Comparison of ENCODE assay signal across 8 mouse cellular contexts in the genomic region with DNA sequence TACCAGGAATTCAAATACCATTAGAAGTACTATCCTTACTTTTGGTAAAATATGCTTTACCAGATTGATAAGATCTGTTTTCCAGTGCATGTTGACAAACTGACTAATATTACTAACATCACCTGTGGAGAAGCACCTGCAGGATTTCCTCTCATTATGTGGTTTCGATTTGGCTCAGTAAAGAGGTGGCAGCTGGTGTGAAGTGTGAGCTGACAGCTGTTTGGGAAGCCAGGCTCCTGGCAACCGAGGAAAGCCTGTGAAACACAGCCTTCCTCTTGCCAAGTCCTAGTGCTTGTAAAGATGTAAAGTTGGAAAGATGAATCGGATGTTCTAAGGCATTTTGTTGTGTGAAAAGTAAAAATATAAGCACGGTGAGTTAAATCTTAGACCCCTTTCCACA. TPM values are rescaled to one million over a fixed set of nuclear protein-coding genes. Genes with fewer than 3 reads are reported as not detected.
DNase-seq lines count a peak whose midpoint lies in the region; ATAC-seq and TF ChIP-seq lines count a peak whose summit lies in the region.
"Had no signal": no experiment of that assay in that cellular context is flagged by ENCODE, and none has a peak within 500 bp of the region (broad histone marks: within the 10 kb centered on the region; RNA-seq: fewer than 3 reads in every experiment).

No protein-coding gene starts in this region.

- no peaks in the 10 kb centered on the region; the same call in 1 of the 2 replicates for H3K4me1 ChIP-seq in midbrain, postnatal 0 days (ENCODE audit: insufficient read depth, low read length)
- H3K4me1 ChIP-seq in midbrain, embryonic 16.5 days (ENCODE audit: control insufficient read depth, insufficient read depth, low read length): peaks cover 6% of the 10 kb centered on the region; the same call in 1 of the 2 replicates

- no peaks in the 10 kb centered on the region for H3K36me3 ChIP-seq in midbrain, postnatal 0 days (ENCODE audit: insufficient read depth, low read length)
- H3K36me3 ChIP-seq in midbrain, embryonic 16.5 days (ENCODE audit: control insufficient read depth, insufficient read depth, low read length): no peaks in the 10 kb centered on the region
- H3K36me3 ChIP-seq: heart, embryonic 13.5 days had no signal

- H3K27ac ChIP-seq in midbrain, postnatal 0 days (ENCODE audit: low read depth, low read length): no peak overlapping the region
- no peak overlapping the region for H3K27ac ChIP-seq in midbrain, embryonic 16.5 days (ENCODE audit: low read length)
- H3K27ac ChIP-seq: heart, embryonic 13.5 days had no signal

- H3K4me2 ChIP-seq in midbrain, postnatal 0 days (ENCODE audit: low read depth, low read length, poor library complexity, severe bottlenecking): no peak overlapping the region
- no peak overlapping the region for H3K4me2 ChIP-seq in midbrain, embryonic 16.5 days (ENCODE audit: low read length)
- H3K4me2 ChIP-seq: heart, embryonic 13.5 days had no signal

- intact Hi-C loops in left cerebral cortex, postnatal 36 days (cut with DNase I): no loop called here

- H3K9me3 ChIP-seq in midbrain, postnatal 0 days (ENCODE audit: low read length): no peaks in the 10 kb centered on the region
- H3K9me3 ChIP-seq in midbrain, embryonic 16.5 days (replicated peaks; ENCODE audit: control insufficient read depth, low read length, poor library complexity, severe bottlenecking): no peaks in the 10 kb centered on the region
- H3K9me3 ChIP-seq: heart, embryonic 13.5 days had no signal

- peak; percentile 81 for DNase-seq in midbrain, postnatal 0 days (ENCODE audit: low spot score)
- peak; percentile 15 for DNase-seq in induced T-regulatory cell, adult 2 months (ENCODE audit: low read depth)
- peak; percentile 21 to 50 for DNase-seq in left cerebral cortex, postnatal 36 days (ENCODE audit: low spot score in 2 of 2)
- no peak for DNase-seq in gastrocnemius, adult 18-20 months (ENCODE audit: low spot score)
- no peak for DNase-seq in ovary, postnatal 14 days (ENCODE audit: low spot score)

- TF ChIP-seq CTCF in midbrain, postnatal 0 days (IDR thresholded peaks at IDR 0.05): no peak

- no peak overlapping the region for H3K9ac ChIP-seq in midbrain, postnatal 0 days (replicated peaks; ENCODE audit: low read length, poor library complexity, severe bottlenecking)
- no peak overlapping the region for H3K9ac ChIP-seq in midbrain, embryonic 16.5 days (ENCODE audit: low read depth, low read length)
- H3K9ac ChIP-seq: heart, embryonic 13.5 days had no signal

- ATAC-seq in midbrain, postnatal 0 days (ENCODE audit: low FRiP score): no peak
- ATAC-seq in midbrain, embryonic 16.5 days: no peak
- ATAC-seq in megakaryocyte-erythroid progenitor cell, adult 5-6 weeks (replicated peaks; ENCODE audit: low FRiP score, low TSS enrichment, poor library complexity, severe bottlenecking): no peak

- no peaks in the 10 kb centered on the region; the same call in 1 of the 2 replicates for H3K27me3 ChIP-seq in midbrain, postnatal 0 days (ENCODE audit: insufficient read depth, low read length)
- H3K27me3 ChIP-seq in midbrain, embryonic 16.5 days (ENCODE audit: control insufficient read depth, insufficient read depth, low read depth, low read length): no peaks in the 10 kb centered on the region
- H3K27me3 ChIP-seq: heart, embryonic 13.5 days had no signal

- 44% methylated on average over 4 of the region's 4 CpGs for WGBS in midbrain, postnatal 0 days
- WGBS in midbrain, embryonic 16.5 days: 40% methylated on average over 4 of the region's 4 CpGs

- H3K4me3 ChIP-seq in midbrain, postnatal 0 days (ENCODE audit: low read depth, low read length): no peak overlapping the region
- H3K4me3 ChIP-seq in midbrain, embryonic 16.5 days (ENCODE audit: low read depth, low read length): no peak overlapping the region
- H3K4me3 ChIP-seq: heart, embryonic 13.5 days had no signal

RNA-seq across cellular contexts. Expression of a gene that starts 7.9 kb away (rescaled TPM):
- 0.44 and 1.3 TPM in 2 replicates for total RNA-seq in midbrain, postnatal 0 days (2014; rRNA removed)
- polyA plus RNA-seq in midbrain, postnatal 0 days (2015; fragmentation: Nextera tagmentation; extraction: Ambion mirVana): 0.51 and 0.65 TPM in 2 replicates
- 0.82 and 1.5 TPM in 2 replicates for polyA plus RNA-seq in midbrain, embryonic 16.5 days (2015; fragmentation: Nextera tagmentation; extraction: Ambion mirVana)
- 1 to 10 TPM; 5.3 to 6.0 TPM for total RNA-seq in left cerebral cortex, postnatal 36 days (2021)
- total RNA-seq in gastrocnemius, adult 18-20 months (2021): under 1 TPM; 0.07 to 0.12 TPM
- 0.59 and 0.92 TPM in 2 replicates for total RNA-seq in megakaryocyte-erythroid progenitor cell, adult 5-6 weeks (2014; fragmentation: Nextera tagmentation)
- total RNA-seq in megakaryocyte-erythroid progenitor cell, adult 5-6 weeks (2017): 0.66 and 2.4 TPM in 2 replicates

RNA-seq across cellular contexts. Expression of a gene that starts 35.2 kb away (rescaled TPM):
- total RNA-seq in midbrain, postnatal 0 days (2014; rRNA removed): 43.2 and 49.1 TPM in 2 replicates
- 12.1 and 14.5 TPM in 2 replicates for polyA plus RNA-seq in midbrain, postnatal 0 days (2015; fragmentation: Nextera tagmentation; extraction: Ambion mirVana)
- 20.2 and 21.2 TPM in 2 replicates for polyA plus RNA-seq in midbrain, embryonic 16.5 days (2015; fragmentation: Nextera tagmentation; extraction: Ambion mirVana)
- total RNA-seq in left cerebral cortex, postnatal 36 days (2021): 10 to 100 TPM; 27.9 to 41.6 TPM
- 10 to 100 TPM; 49.1 to 49.3 TPM for total RNA-seq in gastrocnemius, adult 18-20 months (2021)
- total RNA-seq in megakaryocyte-erythroid progenitor cell, adult 5-6 weeks (2014; fragmentation: Nextera tagmentation): 19.7 and 19.8 TPM in 2 replicates
- 11.2 and 11.9 TPM in 2 replicates for total RNA-seq in megakaryocyte-erythroid progenitor cell, adult 5-6 weeks (2017)

Comparison
In these comparisons a context has a peak if more than half of its experiments do, and no peak if none do; other contexts are left out.
1. DNase-seq: peak in midbrain, postnatal 0 days (single experiment), induced T-regulatory cell, adult 2 months (single experiment) and left cerebral cortex, postnatal 36 days (2 of 2); none in gastrocnemius, adult 18-20 months (single experiment) and ovary, postnatal 14 days (single experiment).